Mouse (Mus musculus) megakaryocyte, embryonic 14.5 days (primary cell): ENCODE data around the gene Gm20605. TPM values are rescaled to one million over a fixed set of nuclear protein-coding genes. Genes with fewer than 3 reads are reported as not detected.

Experiments used
- H3K27me3 ChIP-seq: replicated peaks from 2 replicates; pipeline ENCODE3; 2012; ENCODE audit warnings: inconsistent platforms
- H3K36me3 ChIP-seq: replicated peaks from 2 replicates; pipeline ENCODE3; 2012; ENCODE audit warnings: low read length, inconsistent platforms, mixed read lengths
- H3K4me1 ChIP-seq: 2 replicates; pipeline ENCODE4 v1.6.1; 2012; ENCODE audit warnings: inconsistent platforms
- H3K4me3 ChIP-seq: replicated peaks from 2 replicates; pipeline ENCODE3; 2012; ENCODE audit warnings: moderate library complexity, mild to moderate bottlenecking, inconsistent platforms
- H3K9me3 ChIP-seq: 2 replicates; pipeline ENCODE4 v1.6.1; 2012; ENCODE audit warnings: inconsistent platforms
- FLI1 ChIP-seq: IDR thresholded peaks from 2 replicates; pipeline ENCODE4 v1.6.1; 2012; ENCODE audit warnings: low read length, inconsistent platforms, mixed read lengths
- GATA1 ChIP-seq: IDR thresholded peaks from 3 replicates; pipeline ENCODE4 v1.6.1; 2012; ENCODE audit warnings: mixed read lengths, low read length, inconsistent platforms, borderline replicate concordance
- polyA plus RNA-seq: library from polyadenylated mRNA; stranded (reverse); fragments of >175 nt; gene quantifications from 2 replicates; pipeline ENCODE4 v1.2.3, GENCODE M21; 2012; ENCODE audit warnings: low replicate concordance; ENCODE audit not compliant: insufficient read depth

Gene Gm20605
- polyA plus RNA-seq, 1 experiment: 5.6 TPM

- Histone ChIP-seq H3K4me1 (peaks cover 80% of the 10 kb centered on the region), H3K36me3 (peaks cover 35% of the 10 kb centered on the region), H3K27me3 (no peaks in the 10 kb centered on the region), H3K9me3 (no peaks in the 10 kb centered on the region), H3K4me3 (peak overlapping the region; percentile 98)
- no peak for TF ChIP-seq FLI1
Measured at GRCm38 (mm10) chr5:137683388-137684293, 54.7 kb downstream of the Gm20605 start.

DNA sequence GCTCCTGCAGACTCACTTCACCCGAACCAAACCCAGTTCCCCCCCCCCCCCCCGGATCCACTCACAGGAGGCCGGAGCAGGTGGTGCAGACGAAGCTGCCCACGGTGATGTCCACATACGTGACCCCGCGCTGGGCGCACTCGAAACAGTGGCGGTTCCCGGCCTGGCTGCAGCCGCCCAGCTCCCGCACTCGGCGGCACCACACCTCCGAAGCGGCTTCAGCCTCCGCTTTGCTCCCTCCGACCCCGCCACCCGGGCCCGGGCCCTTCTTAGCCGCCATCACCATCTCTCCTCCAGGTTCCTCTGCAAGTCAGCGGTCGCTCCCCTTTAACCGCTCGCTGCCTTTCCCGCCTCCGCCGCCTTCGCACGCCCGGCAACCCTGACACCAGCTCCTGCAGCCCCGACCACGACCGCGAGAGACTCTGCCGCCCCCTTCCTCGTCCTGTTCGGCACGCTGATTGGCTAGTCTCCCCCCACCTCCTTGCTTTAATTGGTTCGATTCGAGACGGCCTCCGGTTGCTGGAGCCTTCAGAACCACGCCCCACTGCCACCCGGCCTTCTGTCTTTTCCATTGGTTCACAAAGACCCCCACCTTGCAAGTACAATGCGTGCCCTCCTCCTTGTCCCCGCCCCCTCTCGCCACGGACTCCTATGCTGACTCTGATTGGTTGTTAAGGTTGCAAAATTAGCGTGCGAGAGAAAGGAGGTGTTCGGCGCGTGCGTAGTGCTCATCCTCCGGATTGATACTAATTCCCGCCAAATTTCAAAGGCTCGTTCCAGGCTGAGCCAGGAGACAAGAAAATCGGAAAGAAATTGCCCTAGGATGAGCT, 55.5 kb downstream of the Gm20605 start, which contains the start of gene Agfg2:
TSS of gene Agfg2 (minus strand) at position 433 of the 830 bp plus-strand sequence.
- TF ChIP-seq GATA1 (no peak), FLI1 (no peak; the same call in 1 of the 2 replicates)
- Histone ChIP-seq H3K36me3 (peaks cover 27% of the 10 kb centered on the region), H3K9me3 (no peaks in the 10 kb centered on the region), H3K4me3 (peak within 1 kb of the TSS; percentile 98), H3K4me1 (peaks cover 82% of the 10 kb centered on the region), H3K27me3 (no peaks in the 10 kb centered on the region)

DNA sequence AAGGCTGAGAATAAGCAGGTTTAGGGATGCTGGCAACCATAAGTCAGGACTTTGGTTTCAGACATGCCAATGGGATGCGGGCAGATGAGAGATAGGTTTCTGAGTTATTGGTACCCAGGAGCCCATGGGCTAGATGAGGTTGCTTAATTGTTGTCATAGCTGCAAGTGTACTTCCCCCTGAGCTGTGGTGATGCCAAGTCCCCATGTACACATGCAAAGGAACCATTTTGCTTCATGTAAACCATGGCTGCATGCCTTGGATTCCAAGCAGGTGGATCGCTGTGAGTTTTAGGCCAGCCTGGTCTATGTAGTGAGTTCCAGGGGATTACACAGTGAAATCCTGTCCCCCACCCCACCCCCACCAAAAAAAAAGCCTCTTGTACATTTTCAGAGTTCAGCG, 56.7 kb downstream of the Gm20605 start:
- Histone ChIP-seq H3K9me3 (no peaks in the 10 kb centered on the region), H3K36me3 (peaks cover 18% of the 10 kb centered on the region), H3K4me3 (peak overlapping the region; percentile 83), H3K4me1 (peaks cover 86% of the 10 kb centered on the region), H3K27me3 (no peaks in the 10 kb centered on the region)
- TF ChIP-seq FLI1 (no peak), GATA1 (no peak)

DNA sequence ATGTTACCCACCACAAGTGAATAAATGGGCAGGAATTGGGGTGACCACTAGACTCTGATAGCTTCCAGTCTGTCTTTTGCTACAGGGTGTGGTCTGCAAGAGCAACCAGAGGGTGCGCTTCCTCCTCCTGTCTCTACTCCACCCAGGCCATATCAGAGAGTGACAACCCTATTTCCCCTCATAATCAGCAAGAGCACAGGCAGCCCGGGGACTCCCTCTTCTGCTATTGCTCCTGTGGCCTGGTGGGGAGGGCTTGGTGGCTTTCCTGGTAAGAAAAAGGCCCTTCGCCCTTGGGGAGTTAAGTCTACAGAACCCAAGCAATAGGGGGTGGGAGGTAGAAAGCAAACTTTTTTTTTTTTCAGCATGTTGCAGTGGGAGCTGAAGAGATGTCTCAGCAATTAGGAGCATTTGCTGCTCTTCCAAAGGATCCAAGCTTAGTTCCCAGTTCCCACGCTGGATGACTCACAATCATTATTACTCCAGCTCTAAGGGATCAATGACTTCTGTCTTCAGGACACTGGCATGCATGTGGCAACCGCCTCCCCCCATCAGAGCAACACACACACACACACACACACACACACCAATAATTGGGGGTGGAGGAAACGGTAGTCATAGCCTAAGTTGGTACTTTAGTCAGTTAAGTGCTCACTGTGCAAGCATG, 57.3 kb downstream of the Gm20605 start:
- Histone ChIP-seq H3K4me1 (peaks cover 83% of the 10 kb centered on the region), H3K36me3 (peaks cover 13% of the 10 kb centered on the region), H3K27me3 (no peaks in the 10 kb centered on the region), H3K4me3 (peak overlapping the region; percentile 83), H3K9me3 (no peaks in the 10 kb centered on the region)
- TF ChIP-seq FLI1: no peak
- no peak for TF ChIP-seq GATA1

DNA sequence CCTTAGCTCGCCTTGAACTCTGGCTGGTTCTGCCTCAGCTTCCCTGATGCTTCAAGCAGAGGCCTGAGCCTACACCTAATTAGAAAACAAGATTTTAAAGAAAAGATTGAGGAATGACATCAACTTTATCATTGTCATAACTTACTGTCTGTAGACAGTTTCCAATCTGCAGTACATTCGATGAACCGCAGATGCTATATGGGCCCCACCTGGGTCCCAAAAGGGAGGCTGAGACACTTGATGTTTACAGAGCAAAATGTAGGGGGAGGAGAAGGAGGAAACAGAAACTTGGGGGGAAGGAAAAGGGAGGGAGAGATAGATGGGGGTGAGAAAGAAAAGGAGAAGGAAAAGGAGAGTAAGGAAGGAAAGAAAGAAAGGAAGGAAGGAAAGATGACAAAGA, 61.0 kb downstream of the Gm20605 start:
- Histone ChIP-seq H3K4me1 (peaks cover 70% of the 10 kb centered on the region), H3K4me3 (no peak overlapping the region), H3K27me3 (no peaks in the 10 kb centered on the region), H3K36me3 (no peaks in the 10 kb centered on the region), H3K9me3 (no peaks in the 10 kb centered on the region)
- TF ChIP-seq FLI1 (no peak), GATA1 (no peak)

- Histone ChIP-seq H3K27me3 (no peaks in the 10 kb centered on the region), H3K36me3 (no peaks in the 10 kb centered on the region), H3K4me3 (no peak overlapping the region), H3K9me3 (no peaks in the 10 kb centered on the region), H3K4me1 (peaks cover 70% of the 10 kb centered on the region)
- TF ChIP-seq GATA1: no peak
Measured at GRCm38 (mm10) chr5:137690531-137690930, 61.6 kb downstream of the Gm20605 start.

GRCm38 (mm10) chr5:137691881-137692280, 62.9 kb downstream of the Gm20605 start:
- Histone ChIP-seq H3K4me3 (no peak overlapping the region), H3K27me3 (no peaks in the 10 kb centered on the region), H3K36me3 (no peaks in the 10 kb centered on the region), H3K4me1 (peaks cover 70% of the 10 kb centered on the region), H3K9me3 (no peaks in the 10 kb centered on the region)
- TF ChIP-seq FLI1: no peak
- TF ChIP-seq GATA1: no peak

Other genes starting within 250 kb of the Gm20605 start
- gene Zan, start 152.1 kb upstream of the Gm20605 start, polyA plus RNA-seq: not detected in 2 replicates
- gene Pop7, start 126.7 kb upstream of the Gm20605 start, polyA plus RNA-seq: 30.7 and 70.0 TPM in 2 replicates
- gene Gigyf1, start 110.6 kb upstream of the Gm20605 start, polyA plus RNA-seq: 13.2 and 15.3 TPM in 2 replicates
- gene Epo, start 95.9 kb upstream of the Gm20605 start, polyA plus RNA-seq: not detected in 2 replicates
- 332 and 439 TPM in 2 replicates for gene Gnb2, start 95.7 kb upstream of the Gm20605 start, polyA plus RNA-seq
- not detected in 2 replicates for gene Actl6b, start 75.7 kb upstream of the Gm20605 start, polyA plus RNA-seq
- gene Tfr2, start 59.3 kb upstream of the Gm20605 start, polyA plus RNA-seq: 1.7 and 5.8 TPM in 2 replicates
- 459 and 906 TPM in 2 replicates for gene Mospd3, start 28.1 kb upstream of the Gm20605 start, polyA plus RNA-seq
- gene Pcolce, start 15.4 kb upstream of the Gm20605 start, polyA plus RNA-seq: 0.09 and 0.87 TPM in 2 replicates
- gene Fbxo24, start 173 bp upstream of the Gm20605 start, polyA plus RNA-seq: 0.15 TPM in 1 of 2 replicates, not detected in the other
- 138 and 187 TPM in 2 replicates for gene Lrch4, start 54 bp upstream of the Gm20605 start, polyA plus RNA-seq
- gene Sap25, start 12.2 kb downstream of the Gm20605 start, polyA plus RNA-seq: 62.2 and 72.5 TPM in 2 replicates
- 0.95 TPM in 1 of 2 replicates, not detected in the other for gene Irs3, start 16.5 kb downstream of the Gm20605 start, polyA plus RNA-seq
- 58.4 and 131 TPM in 2 replicates for gene Agfg2, start 55.6 kb downstream of the Gm20605 start, polyA plus RNA-seq
- gene Nyap1, start 112.4 kb downstream of the Gm20605 start, polyA plus RNA-seq: 5.9 and 8.4 TPM in 2 replicates
- 582 and 1,005 TPM in 2 replicates for gene Tsc22d4, start 116.6 kb downstream of the Gm20605 start, polyA plus RNA-seq
- gene Ppp1r35, start 149.7 kb downstream of the Gm20605 start, polyA plus RNA-seq: 104 and 105 TPM in 2 replicates
- gene Mepce, start 158.5 kb downstream of the Gm20605 start, polyA plus RNA-seq: 88.7 and 584 TPM in 2 replicates
- 0.70 TPM in 1 of 2 replicates, not detected in the other for gene Zcwpw1, start 158.6 kb downstream of the Gm20605 start, polyA plus RNA-seq
- gene Pilra, start 207.1 kb downstream of the Gm20605 start, polyA plus RNA-seq: 1.1 TPM in 1 of 2 replicates, not detected in the other
- gene Pilrb1, start 228.9 kb downstream of the Gm20605 start, polyA plus RNA-seq: not detected in 2 replicates
- gene Pilrb2, start 242.6 kb downstream of the Gm20605 start, polyA plus RNA-seq: 0.83 TPM in 1 of 2 replicates, not detected in the other